Mouse (Mus musculus) embryonic facial prominence, embryonic 14.5 days (tissue): ENCODE measurements at regions not wholly inside any gene's neighbourhood (a gene's known extent, or its start where the extent isn't known, plus 50 kb on each side); places are given as distances from the start of the nearest gene placed in this dataset.

Experiments
- ATAC-seq: fragments of 200-750 bp; cut with Nextera tagmentation; 2 replicates; pipeline ENCODE4 v1.8.0; 2017; ENCODE audit warnings: low read depth, moderate number of reproducible peaks, moderate TSS enrichment
- DNase-seq: peaks from one replicate; pipeline ENCODE4 v3.0.0-alpha.2; 2015; ENCODE audit warnings: low spot score
- H3K27ac ChIP-seq: fragments of 300-500 bp; sonication (generic); replicated peaks from 2 replicates; pipeline ENCODE4 v1.5.1; 2014; ENCODE audit warnings: low read depth, mild to moderate bottlenecking, low read length, moderate library complexity
- H3K27me3 ChIP-seq: fragments of 300-500 bp; sonication (generic); replicated peaks from 2 replicates; pipeline ENCODE4 v1.6.1; 2014; ENCODE audit warnings: low read length; ENCODE audit not compliant: control insufficient read depth, insufficient read depth
- H3K36me3 ChIP-seq: fragments of 300-500 bp; sonication (generic); 2 replicates; pipeline ENCODE4 v1.6.1; 2014; ENCODE audit warnings: low read length, mixed read lengths; ENCODE audit not compliant: control insufficient read depth, insufficient read depth
- H3K4me1 ChIP-seq: fragments of 300-500 bp; sonication (generic); 2 replicates; pipeline ENCODE4 v1.6.1; 2014; ENCODE audit warnings: antibody characterized with exemption, low read length; ENCODE audit not compliant: control insufficient read depth, insufficient read depth
- H3K4me2 ChIP-seq: fragments of 300-500 bp; sonication (generic); 2 replicates; pipeline ENCODE4 v1.6.1; 2014; ENCODE audit warnings: low read depth, mild to moderate bottlenecking, low read length, moderate library complexity, mixed read lengths
- H3K4me3 ChIP-seq: fragments of 300-500 bp; sonication (generic); 2 replicates; pipeline ENCODE4 v1.5.1; 2014; ENCODE audit warnings: low read depth, mild to moderate bottlenecking, low read length
- H3K9ac ChIP-seq: fragments of 300-500 bp; sonication (generic); 2 replicates; pipeline ENCODE4 v1.6.1; 2014; ENCODE audit warnings: low read depth, mild to moderate bottlenecking, low read length, moderate library complexity, mixed read lengths
- H3K9me3 ChIP-seq: fragments of 300-500 bp; sonication (generic); 2 replicates; pipeline ENCODE4 v1.6.1; 2016; ENCODE audit warnings: low read length; ENCODE audit not compliant: control insufficient read depth
- WGBS: fragments of 180-500 bp; shearing (Covaris S2); extraction: QIAGEN DNeasy Blood & Tissue Kit; methylation state at CpG from one replicate; pipeline ENCODE4 v1.1.7; 2014; 5-methylcytosine and 5-hydroxymethylcytosine counted together

GRCm38 (mm10) chr2:146787811-146788455, 67.7 kb upstream of the Kiz start:
- Histone ChIP-seq H3K4me3 (no peak overlapping the region), H3K9me3 (0 out of 2 replicates have a peak, but pooled peaks cover 2% of the 10 kb centered on the region), H3K4me1 (peaks cover 7% of the 10 kb centered on the region; the same call in 1 of the 2 replicates), H3K36me3 (no peaks in the 10 kb centered on the region), H3K9ac (no peak overlapping the region), H3K27ac (peak overlapping the region; percentile 44; the same call in 1 of the 2 replicates), H3K27me3 (no peaks in the 10 kb centered on the region), H3K4me2 (no peak overlapping the region)
- 47% methylated on average over 5 of the region's 5 CpGs for WGBS
- peak; percentile 55; the same call in 1 of the 2 replicates for ATAC-seq
- DNase-seq: peak; percentile 35

GRCm38 (mm10) chr2:146792844-146793420, 62.7 kb upstream of the Kiz start:
- no peak overlapping the region for H3K4me3 ChIP-seq
- no peaks in the 10 kb centered on the region; the same call in 1 of the 2 replicates for H3K4me1 ChIP-seq
- no peak for ATAC-seq
- no peak overlapping the region for H3K9ac ChIP-seq
- no peak overlapping the region for H3K4me2 ChIP-seq
- H3K27me3 ChIP-seq: no peaks in the 10 kb centered on the region
- 50% methylated on average over 6 of the region's 6 CpGs for WGBS
- H3K36me3 ChIP-seq: no peaks in the 10 kb centered on the region
- peak; percentile 26 for DNase-seq
- H3K27ac ChIP-seq: no peak overlapping the region
- 0 out of 2 replicates have a peak, but pooled peaks cover 2% of the 10 kb centered on the region for H3K9me3 ChIP-seq

- no peak for DNase-seq
- Histone ChIP-seq H3K27me3 (no peaks in the 10 kb centered on the region), H3K27ac (no peak overlapping the region), H3K36me3 (no peaks in the 10 kb centered on the region), H3K9me3 (no peaks in the 10 kb centered on the region), H3K4me3 (no peak overlapping the region), H3K4me1 (no peaks in the 10 kb centered on the region), H3K9ac (no peak overlapping the region), H3K4me2 (no peak overlapping the region)
- ATAC-seq: no peak
Observed at GRCm38 (mm10) chr2:146802973-146803372, 52.7 kb upstream of the Kiz start.
